In the genomic region with DNA sequence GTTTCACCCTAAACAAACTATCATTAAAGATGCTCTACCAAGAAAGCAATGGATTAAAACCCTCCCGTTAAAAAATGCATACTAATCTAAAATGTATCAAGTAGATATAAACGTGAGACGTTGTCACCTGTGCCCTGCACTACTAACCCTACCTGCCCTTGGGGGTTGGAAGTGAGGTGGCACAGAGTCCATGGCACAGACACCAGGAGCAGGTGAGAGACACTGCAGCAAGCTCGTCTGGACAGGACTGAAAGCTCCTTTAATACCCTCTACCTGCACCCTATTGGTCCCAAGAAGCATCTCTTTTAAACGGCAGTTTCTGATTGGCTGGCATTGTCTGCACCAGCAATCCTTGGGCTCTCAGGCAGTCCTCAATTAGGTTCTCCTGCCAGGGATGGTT, we compare ENCODE assay signal across 15 mouse cellular contexts.
"Had no signal": no experiment of that assay in that cellular context is flagged by ENCODE, and none has a peak within 500 bp of the region (broad histone marks: within the 10 kb centered on the region; RNA-seq: fewer than 3 reads in every experiment).

No protein-coding gene starts in this region.

- H3K9ac ChIP-seq: lung, embryonic 14.5 days; midbrain, embryonic 13.5 days had no signal

- ATAC-seq: midbrain, embryonic 13.5 days; midbrain, embryonic 16.5 days had no signal

- H3K9me3 ChIP-seq: midbrain, embryonic 10.5 days; midbrain, embryonic 13.5 days had no signal

- H3K27me3 ChIP-seq: midbrain, embryonic 13.5 days had no signal

- H3K4me3 ChIP-seq: midbrain, embryonic 10.5 days; midbrain, embryonic 13.5 days; myocyte had no signal

- H3K4me2 ChIP-seq: lung, embryonic 14.5 days; midbrain, embryonic 13.5 days had no signal

- DNase-seq: lung, adult 18-20 months; lung, embryonic 14.5 days; lung, postnatal 10 days; lung, postnatal 4 days; right cerebral cortex, adult 18-20 months; right cerebral cortex, postnatal 25 days; right cerebral cortex, postnatal 4 days; spleen, adult 18-20 months; thymus, adult 18-20 months; thymus, postnatal 14 days; thymus, postnatal 36 days had no signal

- H3K36me3 ChIP-seq: midbrain, embryonic 10.5 days; midbrain, embryonic 13.5 days had no signal

- H3K4me1 ChIP-seq: midbrain, embryonic 13.5 days had no signal

- H3K27ac ChIP-seq: midbrain, embryonic 10.5 days; midbrain, embryonic 13.5 days had no signal
